Mouse (Mus musculus): ENCODE results near the gene Pdcd5.

DNA sequence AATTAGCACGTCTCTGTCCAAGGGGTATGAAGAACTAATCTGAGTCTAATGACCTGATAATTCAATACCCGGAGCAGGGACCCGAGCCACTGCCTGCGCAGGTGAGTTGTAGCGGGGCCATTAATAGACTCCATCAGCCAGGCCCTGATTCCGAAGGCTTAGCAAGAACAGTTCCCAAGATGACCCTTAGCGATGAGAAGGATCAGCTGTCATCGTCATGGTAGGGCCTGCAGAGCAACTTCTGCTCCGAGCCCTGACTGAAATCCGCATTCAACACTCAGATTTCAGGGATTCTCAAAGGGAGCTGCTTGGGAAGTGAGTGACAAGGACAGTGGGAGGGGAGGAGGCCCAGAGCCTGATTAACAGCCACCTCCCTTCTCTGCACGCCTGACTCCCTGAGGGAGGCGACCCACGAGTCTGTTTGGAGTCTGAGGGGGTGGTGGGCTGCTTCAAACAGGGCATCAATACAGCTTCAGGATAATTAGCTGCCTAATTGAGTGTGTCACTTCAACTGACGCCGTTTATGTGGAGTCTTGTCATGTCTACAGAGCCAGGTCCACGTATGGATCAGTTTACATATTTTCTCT is 16.6 kb upstream of the Pdcd5 start:
- TF ChIP-seq POLR2A (IDR thresholded peaks at IDR 0.05; ENCODE audit: low read depth, low read length) (no peak), CTCF (IDR thresholded peaks at IDR 0.05; ENCODE audit: extremely low read depth, insufficient read depth, insufficient read length, insufficient replicate concordance) (no peak)
